ENCODE assay signal across 18 mouse cellular contexts in the genomic region with DNA sequence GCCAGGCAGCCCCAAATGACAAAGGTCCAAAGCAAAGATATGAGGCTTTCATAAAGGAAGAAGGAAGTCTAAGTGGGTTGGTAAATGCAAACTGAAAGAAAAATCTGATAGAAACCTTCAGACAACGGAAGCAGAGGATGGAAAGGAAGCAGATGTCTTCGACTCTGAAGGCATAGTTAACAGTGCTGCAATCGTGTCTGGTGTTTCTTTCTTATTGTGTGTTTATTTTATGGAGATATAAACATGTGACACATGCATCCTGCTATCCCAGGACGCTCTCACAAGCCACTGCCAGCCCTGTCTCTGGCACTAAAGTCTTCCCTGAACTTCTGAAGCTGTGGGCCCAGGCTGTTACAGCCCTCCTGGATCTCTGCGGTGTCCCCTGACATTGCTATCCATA. TPM values are rescaled to one million over a fixed set of nuclear protein-coding genes. Genes with fewer than 3 reads are reported as not detected.
DNase-seq lines count a peak whose midpoint lies in the region; ATAC-seq and TF ChIP-seq lines count a peak whose summit lies in the region.
"Had no signal": no experiment of that assay in that cellular context is flagged by ENCODE, and none has a peak within 500 bp of the region (broad histone marks: within the 10 kb centered on the region; RNA-seq: fewer than 3 reads in every experiment).

No protein-coding gene starts in this region.

- no peak overlapping the region for H3K9ac ChIP-seq in lung, embryonic 14.5 days
- H3K9ac ChIP-seq: forebrain, embryonic 15.5 days; neural tube, embryonic 13.5 days had no signal

- TF ChIP-seq POLR2A in testis, adult 2 months (IDR thresholded peaks at IDR 0.05; ENCODE audit: control insufficient read depth, low read depth, low read length): no peak

- no peak for TF ChIP-seq CTCF in testis, adult 2 months (IDR thresholded peaks at IDR 0.05; ENCODE audit: control insufficient read depth, insufficient read depth, insufficient replicate concordance, low read depth, low read length)
- TF ChIP-seq CTCF in lung, embryonic 14.5 days (IDR thresholded peaks at IDR 0.05; ENCODE audit: low read depth): no peak

- 0 out of 2 replicates have a peak overlapping the region, but pooled peaks have one; percentile 17 for H3K27ac ChIP-seq in testis, adult 2 months (ENCODE audit: control insufficient read depth, insufficient read depth, low read depth, low read length)
- peak overlapping the region; percentile 81 for H3K27ac ChIP-seq in lung, embryonic 14.5 days (ENCODE audit: low read depth)
- H3K27ac ChIP-seq: forebrain, embryonic 15.5 days; macrophage; neural tube, embryonic 13.5 days had no signal

- no peaks in the 10 kb centered on the region for H3K36me3 ChIP-seq in testis, adult 2 months (ENCODE audit: control insufficient read depth, insufficient read depth, low read length)
- H3K36me3 ChIP-seq in lung, embryonic 14.5 days (ENCODE audit: insufficient read depth): no peaks in the 10 kb centered on the region
- H3K36me3 ChIP-seq: forebrain, embryonic 15.5 days; neural tube, embryonic 13.5 days had no signal

- ATAC-seq in activated CD4-positive, CD25-positive, alpha-beta regulatory T cell, adult 4 months: peak; percentile 79
- peak; percentile 74 for ATAC-seq in lung, embryonic 14.5 days (ENCODE audit: insufficient read depth)
- 0 out of 2 replicates have a peak, but pooled peaks have one; percentile 21 for ATAC-seq in megakaryocyte-erythroid progenitor cell, adult 5-6 weeks (replicated peaks; ENCODE audit: low FRiP score, low TSS enrichment, poor library complexity, severe bottlenecking)
- ATAC-seq: forebrain, embryonic 15.5 days had no signal

- H3K4me3 ChIP-seq in testis, adult 2 months (ENCODE audit: control insufficient read depth, low read depth, low read length): no peak overlapping the region
- no peak overlapping the region for H3K4me3 ChIP-seq in lung, embryonic 14.5 days (ENCODE audit: low read depth, low read length)
- H3K4me3 ChIP-seq: forebrain, embryonic 15.5 days; neural tube, embryonic 13.5 days had no signal

- no peaks in the 10 kb centered on the region for H3K27me3 ChIP-seq in testis, adult 2 months (ENCODE audit: control insufficient read depth, insufficient read depth, low read length)
- no peaks in the 10 kb centered on the region for H3K27me3 ChIP-seq in lung, embryonic 14.5 days (ENCODE audit: insufficient read depth, low read length)
- H3K27me3 ChIP-seq: CH12.LX; forebrain, embryonic 15.5 days; neural tube, embryonic 13.5 days had no signal

- peaks cover 3% of the 10 kb centered on the region for H3K4me1 ChIP-seq in testis, adult 2 months (ENCODE audit: control insufficient read depth, insufficient read depth, low read length)
- peaks cover 18% of the 10 kb centered on the region for H3K4me1 ChIP-seq in lung, embryonic 14.5 days (ENCODE audit: insufficient read depth)
- H3K4me1 ChIP-seq: forebrain, embryonic 15.5 days; neural tube, embryonic 13.5 days had no signal

- H3K9me3 ChIP-seq in lung, embryonic 14.5 days (ENCODE audit: low read depth, low read length): no peaks in the 10 kb centered on the region
- H3K9me3 ChIP-seq: forebrain, embryonic 15.5 days; neural tube, embryonic 13.5 days had no signal

- H3K4me2 ChIP-seq in lung, embryonic 14.5 days: no peak overlapping the region
- H3K4me2 ChIP-seq: forebrain, embryonic 15.5 days; heart, embryonic 11.5 days; neural tube, embryonic 13.5 days had no signal

- DNase-seq in testis, postnatal 14 days (ENCODE audit: low spot score): no peak
- peak; percentile 77 for DNase-seq in lung, embryonic 14.5 days
- DNase-seq in layer of hippocampus, postnatal 14 days (ENCODE audit: low spot score in 2 of 2): no peak
- DNase-seq in adrenal gland, adult 8-10 months: no peak
- DNase-seq: cerebellum, adult 11 months; embryo, embryonic 11 days; heart, postnatal 4 days; kidney, adult 8-10 months; liver; retina, postnatal 1 day had no signal

- 33% methylated on average over 5 of the region's 5 CpGs for WGBS in lung, embryonic 14.5 days

RNA-seq across cellular contexts. Expression of a gene that starts 13.2 kb away (rescaled TPM):
- 5.1 and 6.4 TPM in 2 replicates for polyA plus RNA-seq in testis, adult 2 months (2012; rRNA removed)
- 1 to 10 TPM; 3.3 to 4.7 TPM for polyA plus RNA-seq in activated CD4-positive, CD25-positive, alpha-beta regulatory T cell, adult 4 months (2017; shearing (Covaris generic))
- polyA plus RNA-seq in lung, embryonic 14.5 days (2014; fragmentation: Nextera tagmentation; extraction: Ambion mirVana): 10.5 and 13.4 TPM in 2 replicates
- 12.5 and 19.1 TPM in 2 replicates for total RNA-seq in megakaryocyte-erythroid progenitor cell, adult 5-6 weeks (2014; fragmentation: Nextera tagmentation)
- 12.7 and 14.1 TPM in 2 replicates for total RNA-seq in megakaryocyte-erythroid progenitor cell, adult 5-6 weeks (2017)
- 1 to 10 TPM; 1.1 to 1.7 TPM for total RNA-seq in layer of hippocampus, postnatal 14 days (2021)
- 10 to 100 TPM; 31.3 to 67.6 (median 48.9) TPM for total RNA-seq in adrenal gland, adult 8-10 months (2022)

Comparison
In these comparisons a context has a peak if more than half of its experiments do, and no peak if none do; other contexts are left out.
1. ATAC-seq: peak in every context shown above with its lines; median percentile 79 in activated CD4-positive, CD25-positive, alpha-beta regulatory T cell, adult 4 months; 74 in lung, embryonic 14.5 days; 21 in megakaryocyte-erythroid progenitor cell, adult 5-6 weeks.
2. RNA of a gene that starts 13.2 kb away (total RNA-seq): 31.3 to 67.6 TPM in adrenal gland, adult 8-10 months and 12.5 to 19.1 TPM in megakaryocyte-erythroid progenitor cell, adult 5-6 weeks; 1.1 to 1.7 TPM in layer of hippocampus, postnatal 14 days; every median in the first group is over 4 times any median in the second.